In genomic region chr6:128021106-128021930, GRCm38 (mm10) we compare ENCODE assay signal across 11 mouse cellular contexts.
DNase-seq lines count a peak whose midpoint lies in the region; ATAC-seq lines count a peak whose summit lies in the region.
"Had no signal": no experiment of that assay in that cellular context is flagged by ENCODE, and none has a peak within 500 bp of the region (broad histone marks: within the 10 kb centered on the region; RNA-seq: fewer than 3 reads in every experiment).

No protein-coding gene starts in this region.

- H3K9me3 ChIP-seq in kidney, embryonic 14.5 days (ENCODE audit: control insufficient read depth, low read length), result no peaks in the 10 kb centered on the region
- H3K9me3 ChIP-seq in forebrain, embryonic 12.5 days, result no peaks in the 10 kb centered on the region
- no peaks in the 10 kb centered on the region for H3K9me3 ChIP-seq in intestine, embryonic 15.5 days
- H3K9me3 ChIP-seq in neural tube, embryonic 14.5 days (ENCODE audit: control insufficient read depth, low read length), result no peaks in the 10 kb centered on the region

- 22% methylated on average over 8 of the region's 10 CpGs for WGBS in kidney, embryonic 14.5 days
- WGBS in forebrain, embryonic 12.5 days, result 33% methylated on average over 6 of the region's 10 CpGs
- 30% methylated on average over 9 of the region's 10 CpGs for WGBS in intestine, embryonic 15.5 days
- 20% methylated on average over 8 of the region's 10 CpGs for WGBS in neural tube, embryonic 14.5 days

- intact Hi-C loops in gastrocnemius, postnatal 14 days (cut with DNase I; ENCODE audit: low total_unique reads), result no loop called here

- DNase-seq in kidney, postnatal 25 days, result no peak
- no peak for DNase-seq in testis, postnatal 14 days (ENCODE audit: low spot score)
- no peak for DNase-seq in gastrocnemius, postnatal 14 days
- no peak for DNase-seq in layer of hippocampus, adult 9-11 months

- H3K27ac ChIP-seq in kidney, embryonic 14.5 days (ENCODE audit: low read depth, low read length), result no peak overlapping the region
- peak overlapping the region; percentile 50; the same call in 1 of the 2 replicates for H3K27ac ChIP-seq in forebrain, embryonic 12.5 days
- peak overlapping the region; percentile 75 for H3K27ac ChIP-seq in intestine, embryonic 15.5 days
- H3K27ac ChIP-seq in neural tube, embryonic 14.5 days (ENCODE audit: low read depth, low read length), result no peak overlapping the region

- H3K4me2 ChIP-seq in kidney, embryonic 14.5 days (replicated peaks; ENCODE audit: low read depth, low read length), result peak overlapping the region; percentile 5; the same call in 1 of the 2 replicates
- H3K4me2 ChIP-seq in forebrain, embryonic 12.5 days, result no peak overlapping the region
- H3K4me2 ChIP-seq in intestine, embryonic 15.5 days (replicated peaks), result 0 out of 2 replicates have a peak overlapping the region, but pooled peaks have one; percentile 3
- no peak overlapping the region for H3K4me2 ChIP-seq in neural tube, embryonic 14.5 days (ENCODE audit: low read depth, low read length)
- H3K4me2 ChIP-seq: liver, embryonic 11.5 days had no signal

- H3K4me1 ChIP-seq in kidney, embryonic 14.5 days (ENCODE audit: control insufficient read depth, insufficient read depth, low read length), result peaks cover 25% of the 10 kb centered on the region
- peaks cover 33% of the 10 kb centered on the region for H3K4me1 ChIP-seq in forebrain, embryonic 12.5 days
- peaks cover 21% of the 10 kb centered on the region for H3K4me1 ChIP-seq in intestine, embryonic 15.5 days (replicated peaks)
- H3K4me1 ChIP-seq in neural tube, embryonic 14.5 days (ENCODE audit: control insufficient read depth, insufficient read depth, low read length), result peaks cover 20% of the 10 kb centered on the region

- no peak overlapping the region for H3K4me3 ChIP-seq in kidney, embryonic 14.5 days (ENCODE audit: low read length)
- H3K4me3 ChIP-seq in forebrain, embryonic 12.5 days (replicated peaks), result no peak overlapping the region
- no peak overlapping the region for H3K4me3 ChIP-seq in intestine, embryonic 15.5 days (replicated peaks)
- H3K4me3 ChIP-seq in neural tube, embryonic 14.5 days (ENCODE audit: low read depth, low read length), result no peak overlapping the region

- H3K36me3 ChIP-seq in kidney, embryonic 14.5 days (ENCODE audit: control insufficient read depth, insufficient read depth, low read length), result peaks cover 3% of the 10 kb centered on the region; the same call in 1 of the 2 replicates
- no peaks in the 10 kb centered on the region for H3K36me3 ChIP-seq in forebrain, embryonic 12.5 days (replicated peaks)
- H3K36me3 ChIP-seq in intestine, embryonic 15.5 days, result no peaks in the 10 kb centered on the region
- no peaks in the 10 kb centered on the region for H3K36me3 ChIP-seq in neural tube, embryonic 14.5 days (ENCODE audit: control insufficient read depth, insufficient read depth, low read length)
- H3K36me3 ChIP-seq: G1E had no signal

- 0 out of 2 replicates have a peak overlapping the region, but pooled peaks have one; percentile 12 for H3K9ac ChIP-seq in kidney, embryonic 14.5 days (ENCODE audit: low read depth, low read length)
- H3K9ac ChIP-seq in forebrain, embryonic 12.5 days, result no peak overlapping the region
- H3K9ac ChIP-seq in intestine, embryonic 15.5 days, result no peak overlapping the region; the same call in 1 of the 2 replicates
- H3K9ac ChIP-seq in neural tube, embryonic 14.5 days (replicated peaks; ENCODE audit: low read depth, low read length), result 0 out of 2 replicates have a peak overlapping the region, but pooled peaks have one; percentile 28

- ATAC-seq in kidney, embryonic 14.5 days (ENCODE audit: low FRiP score, low TSS enrichment), result peak; percentile 36
- peak; percentile 63 for ATAC-seq in forebrain, embryonic 12.5 days (ENCODE audit: low FRiP score)
- peak; percentile 74 for ATAC-seq in intestine, embryonic 15.5 days
- ATAC-seq in neural tube, embryonic 14.5 days (ENCODE audit: low read depth), result 0 out of 2 replicates have a peak, but pooled peaks have one; percentile 7
- ATAC-seq: inflammation-experienced regulatory T-cells, adult 6 months had no signal

- no peaks in the 10 kb centered on the region for H3K27me3 ChIP-seq in kidney, embryonic 14.5 days (ENCODE audit: control insufficient read depth, insufficient read depth, low read length)
- peaks cover 21% of the 10 kb centered on the region for H3K27me3 ChIP-seq in forebrain, embryonic 12.5 days
- no peaks in the 10 kb centered on the region for H3K27me3 ChIP-seq in intestine, embryonic 15.5 days (replicated peaks)
- no peaks in the 10 kb centered on the region for H3K27me3 ChIP-seq in neural tube, embryonic 14.5 days (ENCODE audit: control insufficient read depth, insufficient read depth, low read length)

Comparison
In these comparisons a context has a peak if more than half of its experiments do, and no peak if none do; other contexts are left out.
1. ATAC-seq: peak in every context shown above with its lines; median percentile 74 in intestine, embryonic 15.5 days; 63 in forebrain, embryonic 12.5 days; 36 in kidney, embryonic 14.5 days; 7 in neural tube, embryonic 14.5 days.
2. H3K27ac ChIP-seq: peak in forebrain, embryonic 12.5 days (single experiment) and intestine, embryonic 15.5 days (single experiment); none in kidney, embryonic 14.5 days (single experiment) and neural tube, embryonic 14.5 days (single experiment).
3. H3K4me2 ChIP-seq: peak in kidney, embryonic 14.5 days (single experiment) and intestine, embryonic 15.5 days (single experiment); none in forebrain, embryonic 12.5 days (single experiment) and neural tube, embryonic 14.5 days (single experiment).
4. H3K9ac ChIP-seq: peak in kidney, embryonic 14.5 days (single experiment) and neural tube, embryonic 14.5 days (single experiment); none in forebrain, embryonic 12.5 days (single experiment) and intestine, embryonic 15.5 days (single experiment).